Mouse (Mus musculus) ES-E14 (cell line): ENCODE measurements around the gene Ift122.

ENCODE experiments used
- CHD2 ChIP-seq: IDR thresholded peaks from 2 replicates; pipeline ENCODE4 v1.6.1; 2014; ENCODE audit warnings: mild to moderate bottlenecking, low read depth, low read length, inconsistent platforms
- HCFC1 ChIP-seq: IDR thresholded peaks from 2 replicates; pipeline ENCODE4 v1.6.1; 2012; ENCODE audit warnings: low read length, inconsistent platforms, borderline replicate concordance; ENCODE audit not compliant: insufficient read depth
- MAFK ChIP-seq: IDR thresholded peaks from 2 replicates; pipeline ENCODE4 v1.6.1; 2014; ENCODE audit warnings: mild to moderate bottlenecking, low read depth, low read length, inconsistent platforms; ENCODE audit not compliant: insufficient read depth
- ZC3H11A ChIP-seq: IDR thresholded peaks from 2 replicates; pipeline ENCODE4 v1.6.1; 2012; ENCODE audit warnings: low read depth, mild to moderate bottlenecking, inconsistent platforms, low read length, borderline replicate concordance
- ZNF384 ChIP-seq: IDR thresholded peaks from 2 replicates; pipeline ENCODE4 v1.6.1; 2012; ENCODE audit warnings: low read depth, low read length, inconsistent platforms

GRCm38 (mm10) chr6:115930018-115930417 is 76.7 kb downstream of the Ift122 start:
- no peak for TF ChIP-seq MAFK
- TF ChIP-seq ZNF384: no peak
- TF ChIP-seq CHD2: no peak
- no peak for TF ChIP-seq HCFC1
- no peak for TF ChIP-seq ZC3H11A
